Mouse (Mus musculus) heart, embryonic 16.5 days (tissue): Measurements from ENCODE around the gene Gucy1a1. TPM values are rescaled to one million over a fixed set of nuclear protein-coding genes. Genes with fewer than 3 reads are reported as not detected.

Experiments used
- ATAC-seq: fragments of 200-750 bp; cut with Nextera tagmentation; replicated peaks from 2 replicates; pipeline ENCODE4 v1.8.0; 2017; ENCODE audit warnings: moderate number of reproducible peaks; ENCODE audit not compliant: insufficient read depth, low FRiP score; ENCODE audit errors: extremely low read depth
- H3K27ac ChIP-seq: fragments of 300-500 bp; sonication (generic); 2 replicates; pipeline ENCODE4 v1.5.1; 2014; ENCODE audit warnings: mild to moderate bottlenecking, low read length, control low read depth, moderate library complexity
- H3K27me3 ChIP-seq: fragments of 300-500 bp; sonication (generic); 2 replicates; pipeline ENCODE4 v1.6.1; 2014; ENCODE audit warnings: low read length, mixed read lengths; ENCODE audit not compliant: control insufficient read depth, insufficient read depth
- H3K36me3 ChIP-seq: fragments of 300-500 bp; sonication (generic); 2 replicates; pipeline ENCODE4 v1.6.1; 2014; ENCODE audit not compliant: control insufficient read depth, insufficient read depth
- H3K4me1 ChIP-seq: fragments of 300-500 bp; sonication (generic); 2 replicates; pipeline ENCODE4 v1.6.1; 2014; ENCODE audit warnings: low read length, mixed read lengths; ENCODE audit not compliant: control insufficient read depth, insufficient read depth
- H3K4me2 ChIP-seq: fragments of 300-500 bp; sonication (generic); 2 replicates; pipeline ENCODE4 v1.6.1; 2014; ENCODE audit warnings: low read depth, mild to moderate bottlenecking, control low read depth, low read length
- H3K4me3 ChIP-seq: fragments of 300-500 bp; sonication (generic); 2 replicates; pipeline ENCODE4 v1.5.1; 2014; ENCODE audit warnings: mild to moderate bottlenecking, control low read depth, low read length
- H3K9ac ChIP-seq: fragments of 300-500 bp; sonication (generic); 2 replicates; pipeline ENCODE4 v1.6.1; 2014; ENCODE audit warnings: low read length, control low read depth
- H3K9me3 ChIP-seq: fragments of 300-500 bp; sonication (generic); replicated peaks from 2 replicates; pipeline ENCODE4 v1.6.1; 2016; ENCODE audit warnings: low read length; ENCODE audit not compliant: control insufficient read depth
- WGBS: fragments of 180-500 bp; shearing (Covaris S2); extraction: QIAGEN DNeasy Blood & Tissue Kit; methylation state at CpG from one replicate; pipeline ENCODE4 v1.1.7; 2014; 5-methylcytosine and 5-hydroxymethylcytosine counted together
- polyA plus RNA-seq: library from polyadenylated mRNA; unstranded; fragments of >200 nt; fragmentation: Nextera tagmentation; extraction: Ambion mirVana; gene quantifications from 2 replicates; pipeline ENCODE4 v1.2.1, GENCODE M21; 2015

Gucy1a1 gene
- polyA plus RNA-seq, 1 experiment from 2014 or later: 42.7 TPM

- WGBS: 13% methylated on average over 5 of the region's 5 CpGs
- Histone ChIP-seq H3K27me3 (no peaks in the 10 kb centered on the region), H3K4me3 (no peak overlapping the region), H3K4me2 (peak overlapping the region; percentile 26; the same call in 1 of the 2 replicates), H3K27ac (peak overlapping the region; percentile 79), H3K9me3 (no peaks in the 10 kb centered on the region), H3K4me1 (peaks cover 22% of the 10 kb centered on the region), H3K9ac (no peak overlapping the region), H3K36me3 (no peaks in the 10 kb centered on the region)
- peak; percentile 91 for ATAC-seq
Observed at GRCm38 (mm10) chr3:82057201-82057600, 88.4 kb downstream of the Gucy1a1 start.

- H3K4me3 ChIP-seq: no peak overlapping the region
- no peak overlapping the region for H3K9ac ChIP-seq
- WGBS: 27% methylated on average over 5 of the region's 5 CpGs
- no peak for ATAC-seq
- H3K27ac ChIP-seq: peak overlapping the region; percentile 14; the same call in 1 of the 2 replicates
- no peak overlapping the region for H3K4me2 ChIP-seq
- H3K9me3 ChIP-seq: no peaks in the 10 kb centered on the region
- no peaks in the 10 kb centered on the region for H3K27me3 ChIP-seq
- peaks cover 18% of the 10 kb centered on the region for H3K4me1 ChIP-seq
- H3K36me3 ChIP-seq: no peaks in the 10 kb centered on the region
Observed at GRCm38 (mm10) chr3:82054283-82054974, 91.2 kb downstream of the Gucy1a1 start.

DNA sequence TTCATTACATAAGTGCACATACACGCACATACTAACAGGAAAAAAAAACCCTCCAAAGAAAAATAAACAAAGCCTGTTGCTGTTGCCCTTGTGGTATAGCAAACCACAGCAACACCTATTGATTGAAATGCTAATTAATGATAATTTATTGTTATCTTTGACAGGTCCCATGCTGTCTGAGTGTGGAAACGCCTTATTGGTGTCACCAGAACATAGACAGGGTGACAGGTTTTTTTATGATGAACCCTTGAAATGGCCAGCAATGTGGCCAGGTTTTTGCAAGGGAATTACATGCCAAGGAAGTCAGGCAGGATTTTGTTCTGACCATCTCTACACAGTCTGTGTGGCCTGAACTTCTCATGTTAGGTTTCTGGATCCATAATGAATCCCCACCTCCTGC, 93.6 kb downstream of the Gucy1a1 start:
- Histone ChIP-seq H3K4me2 (no peak overlapping the region), H3K4me3 (no peak overlapping the region), H3K36me3 (no peaks in the 10 kb centered on the region), H3K27me3 (no peaks in the 10 kb centered on the region), H3K9me3 (no peaks in the 10 kb centered on the region), H3K27ac (no peak overlapping the region), H3K4me1 (peaks cover 14% of the 10 kb centered on the region), H3K9ac (no peak overlapping the region)
- no peak for ATAC-seq
- WGBS: 60% methylated on average over 2 of the region's 2 CpGs

GRCm38 (mm10) chr3:82051468-82051867, 94.1 kb downstream of the Gucy1a1 start:
- Histone ChIP-seq H3K36me3 (no peaks in the 10 kb centered on the region), H3K4me2 (no peak overlapping the region), H3K4me1 (peaks cover 14% of the 10 kb centered on the region), H3K27ac (no peak overlapping the region), H3K9ac (no peak overlapping the region), H3K4me3 (no peak overlapping the region), H3K9me3 (no peaks in the 10 kb centered on the region), H3K27me3 (no peaks in the 10 kb centered on the region)
- no peak for ATAC-seq

- H3K4me1 ChIP-seq: 0 out of 2 replicates have a peak, but pooled peaks cover 6% of the 10 kb centered on the region
- peaks cover 4% of the 10 kb centered on the region; the same call in 1 of the 2 replicates for H3K36me3 ChIP-seq
- 61% methylated on average over 7 of the region's 7 CpGs for WGBS
- no peaks in the 10 kb centered on the region for H3K9me3 ChIP-seq
- no peak overlapping the region for H3K9ac ChIP-seq
- no peak overlapping the region for H3K4me3 ChIP-seq
- no peak for ATAC-seq
- H3K27me3 ChIP-seq: no peaks in the 10 kb centered on the region
- no peak overlapping the region for H3K27ac ChIP-seq
- H3K4me2 ChIP-seq: no peak overlapping the region
Observed at GRCm38 (mm10) chr3:82048681-82049080, 96.9 kb downstream of the Gucy1a1 start.

- Histone ChIP-seq H3K4me2 (no peak overlapping the region), H3K4me1 (0 out of 2 replicates have a peak, but pooled peaks cover 6% of the 10 kb centered on the region), H3K9ac (no peak overlapping the region), H3K27me3 (no peaks in the 10 kb centered on the region), H3K27ac (no peak overlapping the region), H3K36me3 (peaks cover 5% of the 10 kb centered on the region; the same call in 1 of the 2 replicates), H3K4me3 (no peak overlapping the region), H3K9me3 (no peaks in the 10 kb centered on the region)
- ATAC-seq: no peak
- 88% methylated on average over 4 of the region's 4 CpGs for WGBS
Observed at GRCm38 (mm10) chr3:82048078-82048477, 97.5 kb downstream of the Gucy1a1 start.

DNA sequence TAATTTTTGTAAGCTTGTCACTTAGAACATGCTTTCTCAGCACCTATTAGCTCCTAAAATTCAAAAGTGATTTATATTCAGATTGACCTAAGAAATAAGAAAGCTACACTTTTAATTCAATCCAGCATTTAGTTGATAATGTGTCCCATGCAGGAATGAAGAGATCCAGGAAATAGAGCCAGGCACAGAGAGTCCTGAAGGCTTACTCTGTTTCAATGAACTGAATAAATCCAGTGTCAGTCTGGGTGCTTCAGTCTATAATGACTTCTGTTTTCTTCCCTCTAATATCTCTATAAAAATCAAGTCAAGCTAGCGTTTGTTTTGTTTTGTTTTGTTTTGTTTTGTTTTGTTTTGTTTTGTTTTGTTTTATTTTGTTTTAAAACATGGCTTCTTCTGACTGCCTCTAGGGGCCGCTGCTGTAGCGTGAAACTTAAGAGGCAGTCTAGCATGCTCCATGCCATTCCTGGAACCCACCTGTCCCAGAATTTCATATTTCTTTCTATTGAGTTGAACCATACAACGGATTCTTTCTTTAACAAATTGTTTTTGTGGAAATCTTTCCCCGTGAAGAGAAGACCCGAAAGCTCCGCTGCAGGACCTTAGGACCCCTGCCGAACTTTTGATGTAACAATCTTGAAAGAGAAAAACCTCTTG, 98.4 kb downstream of the Gucy1a1 start:
- WGBS: 27% methylated on average over 8 of the region's 8 CpGs
- ATAC-seq: no peak
- H3K36me3 ChIP-seq: peaks cover 5% of the 10 kb centered on the region; the same call in 1 of the 2 replicates
- H3K4me1 ChIP-seq: 0 out of 2 replicates have a peak, but pooled peaks cover 6% of the 10 kb centered on the region
- no peak overlapping the region for H3K27ac ChIP-seq
- no peak overlapping the region for H3K4me2 ChIP-seq
- no peaks in the 10 kb centered on the region for H3K27me3 ChIP-seq
- H3K4me3 ChIP-seq: no peak overlapping the region
- no peaks in the 10 kb centered on the region for H3K9me3 ChIP-seq
- H3K9ac ChIP-seq: no peak overlapping the region

GRCm38 (mm10) chr3:82046087-82046486, 99.5 kb downstream of the Gucy1a1 start:
- no peak for ATAC-seq
- Histone ChIP-seq H3K27me3 (no peaks in the 10 kb centered on the region), H3K4me2 (no peak overlapping the region), H3K36me3 (peaks cover 5% of the 10 kb centered on the region; the same call in 1 of the 2 replicates), H3K4me3 (no peak overlapping the region), H3K9me3 (no peaks in the 10 kb centered on the region), H3K9ac (no peak overlapping the region), H3K4me1 (no peaks in the 10 kb centered on the region), H3K27ac (no peak overlapping the region)
- 84% methylated on average over 8 of the region's 8 CpGs for WGBS

- Histone ChIP-seq H3K4me2 (no peak overlapping the region), H3K9me3 (no peaks in the 10 kb centered on the region), H3K36me3 (peaks cover 5% of the 10 kb centered on the region), H3K4me1 (no peaks in the 10 kb centered on the region), H3K9ac (no peak overlapping the region), H3K27me3 (no peaks in the 10 kb centered on the region), H3K4me3 (no peak overlapping the region), H3K27ac (no peak overlapping the region)
- WGBS: 80% methylated on average over 5 of the region's 5 CpGs
- ATAC-seq: no peak
Observed at GRCm38 (mm10) chr3:82044902-82045301, 100.7 kb downstream of the Gucy1a1 start.
